Mouse (Mus musculus): ENCODE measurements around the gene Kcnd3.

The Kcnd3 gene

GRCm38 (mm10) chr3:105521178-105521631 is 69.1 kb downstream of the Kcnd3 start:
- no peak for DNase-seq (ENCODE audit: low read depth, low spot score)

GRCm38 (mm10) chr3:105521639-105522038 is 69.5 kb downstream of the Kcnd3 start:
- no peak for DNase-seq (ENCODE audit: low read depth, low spot score)

- no peak for DNase-seq (ENCODE audit: low read depth, low spot score)
Measured at GRCm38 (mm10) chr3:105528860-105529259, 76.7 kb downstream of the Kcnd3 start.

GRCm38 (mm10) chr3:105529700-105530099 is 77.6 kb downstream of the Kcnd3 start:
- DNase-seq (ENCODE audit: low read depth, low spot score): peak; percentile 36

GRCm38 (mm10) chr3:105530363-105531130 is 78.4 kb downstream of the Kcnd3 start:
- DNase-seq (ENCODE audit: low read depth, low spot score): no peak

- DNase-seq (ENCODE audit: low read depth, low spot score): no peak
Measured at GRCm38 (mm10) chr3:105538406-105538805, 86.3 kb downstream of the Kcnd3 start.

- DNase-seq (ENCODE audit: low read depth, low spot score): no peak
Measured at GRCm38 (mm10) chr3:105538819-105539607, 86.9 kb downstream of the Kcnd3 start.

DNA sequence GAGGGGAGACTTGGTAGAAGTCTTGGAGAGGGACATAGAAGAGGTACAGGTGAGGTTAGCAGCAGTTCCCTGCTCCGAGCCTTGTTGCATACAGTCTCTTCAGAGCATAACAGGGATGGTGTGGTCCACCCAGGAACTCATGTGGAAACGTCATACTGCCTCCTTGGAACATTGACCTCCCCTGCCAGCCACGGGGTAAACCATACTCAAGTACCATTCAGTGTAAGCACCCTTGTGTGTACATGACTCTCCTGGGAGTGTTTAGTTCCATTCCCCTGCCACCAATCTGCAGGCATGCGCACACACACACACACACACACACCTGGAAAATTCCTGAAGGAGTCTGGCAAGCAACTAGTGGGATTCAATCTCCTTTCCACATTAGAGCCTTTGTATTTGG is 90.6 kb downstream of the Kcnd3 start:
- DNase-seq (ENCODE audit: low read depth, low spot score): no peak

GRCm38 (mm10) chr3:105544106-105544505 is 92.0 kb downstream of the Kcnd3 start:
- no peak for DNase-seq (ENCODE audit: low read depth, low spot score)

DNA sequence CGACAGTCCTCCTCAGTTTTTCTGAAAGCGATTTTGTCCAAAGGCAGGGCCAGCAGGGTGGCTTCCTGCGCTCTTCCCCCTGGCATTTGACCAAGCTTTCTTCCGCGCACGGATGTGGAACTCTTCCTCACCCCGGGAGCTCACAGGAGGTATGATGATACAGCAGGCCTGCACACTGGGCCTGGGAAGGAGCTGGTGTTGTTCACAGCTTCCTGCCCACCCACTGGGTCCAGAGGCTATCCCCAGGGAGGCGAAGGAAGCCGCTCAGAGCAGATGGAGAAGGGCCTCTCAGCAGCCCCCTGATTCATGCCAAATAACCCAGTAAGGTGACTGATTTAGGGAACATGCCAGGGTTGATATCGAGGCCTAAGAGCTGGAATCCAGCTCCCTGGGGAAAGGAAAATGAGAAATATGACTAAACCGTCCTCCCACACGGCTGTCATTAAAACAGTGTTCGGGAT is 94.5 kb downstream of the Kcnd3 start:
- DNase-seq (ENCODE audit: low read depth, low spot score): no peak

DNA sequence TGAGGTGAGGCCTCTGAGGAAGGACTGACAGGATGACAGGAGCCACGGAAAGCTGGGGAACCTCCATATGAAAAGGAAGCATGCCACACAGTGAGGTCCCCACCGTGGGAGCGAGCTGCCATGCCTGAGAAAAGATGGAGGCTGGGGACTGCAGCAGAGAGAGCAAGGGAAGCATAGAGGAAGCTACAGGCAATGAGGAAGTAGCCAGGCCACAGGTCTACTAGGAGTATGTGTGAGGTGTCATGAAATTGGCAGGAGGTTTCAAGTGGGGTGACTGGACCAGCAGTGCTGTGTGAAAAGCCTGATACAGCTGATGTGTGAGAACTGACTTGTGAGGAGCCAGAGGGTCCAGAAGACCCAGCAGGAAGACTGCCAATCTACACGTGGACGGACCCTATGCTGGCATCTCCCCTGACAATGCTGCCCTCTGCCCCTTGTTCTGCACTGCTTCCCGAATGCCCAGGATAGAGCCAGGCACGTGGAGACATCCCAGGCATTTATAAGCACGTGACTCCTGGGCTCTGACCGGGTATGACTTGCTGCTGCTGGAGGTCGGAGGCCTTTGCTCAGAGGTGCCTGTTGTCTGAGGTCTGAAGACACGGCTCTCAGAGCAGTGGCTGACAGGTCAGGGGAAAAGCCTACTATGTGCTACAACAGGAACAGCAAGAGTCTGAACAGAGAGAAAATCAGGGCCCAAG is 96.1 kb downstream of the Kcnd3 start:
- no peak for DNase-seq (ENCODE audit: low read depth, low spot score)

GRCm38 (mm10) chr3:105559456-105559855 is 107.3 kb downstream of the Kcnd3 start:
- DNase-seq (ENCODE audit: low read depth, low spot score): no peak

DNA sequence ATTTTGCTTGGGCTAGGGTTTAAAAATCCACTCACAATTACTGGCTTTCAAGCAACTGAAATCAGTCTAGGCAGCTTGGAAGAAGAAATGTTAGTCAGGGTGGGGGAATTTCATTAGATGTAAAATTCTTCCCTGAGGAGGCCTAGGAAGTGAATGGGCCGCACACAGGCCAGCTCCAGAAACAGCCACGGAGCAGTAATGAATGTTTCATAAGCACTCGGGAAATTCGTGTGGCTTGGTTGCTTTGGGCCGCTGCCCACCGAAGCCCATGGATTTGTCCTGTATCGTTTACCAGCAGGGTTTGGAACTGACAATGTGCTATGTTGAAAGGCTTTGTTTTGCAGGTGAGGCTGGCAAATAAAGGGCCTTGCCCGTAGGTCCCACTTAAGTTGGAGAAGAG is 114.8 kb downstream of the Kcnd3 start:
- DNase-seq (ENCODE audit: low read depth, low spot score): no peak

DNA sequence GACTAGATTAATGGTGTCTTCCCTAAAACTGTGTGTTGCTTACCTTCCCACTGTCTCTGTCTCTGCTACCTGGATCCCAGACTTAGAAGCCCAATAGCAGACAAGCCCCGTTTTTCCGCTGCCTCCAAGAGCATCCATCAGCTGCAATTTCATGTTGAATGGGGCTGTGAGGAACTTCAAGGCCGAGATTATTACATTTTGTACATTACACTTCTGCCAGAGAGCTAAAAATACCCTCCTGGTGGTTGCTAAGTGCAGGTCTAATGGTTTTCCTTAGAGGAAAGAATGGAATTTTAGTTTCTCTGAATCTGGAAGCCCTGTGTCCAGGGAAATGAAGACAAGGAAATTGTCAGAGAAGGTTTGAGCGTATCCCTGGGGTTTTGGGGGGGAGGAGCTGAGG is 115.3 kb downstream of the Kcnd3 start:
- DNase-seq (ENCODE audit: low read depth, low spot score): no peak

- no peak for DNase-seq (ENCODE audit: low read depth, low spot score)
Measured at GRCm38 (mm10) chr3:105568403-105568802, 116.3 kb downstream of the Kcnd3 start.

DNA sequence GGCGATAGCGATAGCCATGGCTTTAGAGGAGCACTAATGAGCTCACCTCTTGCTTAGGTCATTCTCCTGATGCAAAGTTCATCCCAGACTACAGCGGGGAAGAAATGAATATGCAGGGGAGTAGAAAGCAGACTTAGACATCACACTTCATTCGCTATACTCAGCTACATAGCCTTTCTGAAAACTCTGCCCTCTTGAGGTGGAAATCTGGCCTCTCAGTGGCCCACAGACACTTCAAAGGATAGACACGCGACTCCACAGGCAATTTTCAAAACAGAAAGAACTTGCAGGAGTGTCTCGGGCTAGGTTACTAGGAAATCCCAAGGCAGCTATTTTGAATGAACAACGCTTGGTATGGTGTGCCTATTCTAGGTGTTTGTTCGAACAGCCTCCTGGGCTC is 116.7 kb downstream of the Kcnd3 start:
- no peak for DNase-seq (ENCODE audit: low read depth, low spot score)

- no peak for DNase-seq (ENCODE audit: low read depth, low spot score)
Measured at GRCm38 (mm10) chr3:105569310-105569752, 117.2 kb downstream of the Kcnd3 start.

- DNase-seq (ENCODE audit: low read depth, low spot score): no peak
Measured at GRCm38 (mm10) chr3:105569950-105570349, 117.8 kb downstream of the Kcnd3 start.

DNA sequence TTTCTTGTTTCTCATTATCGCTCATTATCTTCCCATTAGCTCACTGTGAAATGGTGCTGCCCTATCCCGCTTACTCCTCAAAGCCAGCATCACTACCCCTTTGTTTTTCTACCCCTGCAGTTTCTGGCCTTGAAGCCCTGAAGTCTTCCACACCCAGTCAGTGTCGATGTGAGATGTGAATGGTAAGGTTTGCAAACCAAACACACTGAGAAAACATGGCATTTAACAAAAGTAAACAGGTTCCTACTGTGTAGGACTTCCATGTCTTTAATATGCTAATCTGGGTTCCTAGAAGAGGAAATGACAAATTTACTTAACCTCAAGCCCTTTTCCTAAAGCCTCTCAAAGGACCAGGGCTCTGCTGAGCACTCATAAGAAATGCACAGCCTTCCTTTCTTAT is 118.7 kb downstream of the Kcnd3 start:
- DNase-seq (ENCODE audit: low read depth, low spot score): no peak

DNA sequence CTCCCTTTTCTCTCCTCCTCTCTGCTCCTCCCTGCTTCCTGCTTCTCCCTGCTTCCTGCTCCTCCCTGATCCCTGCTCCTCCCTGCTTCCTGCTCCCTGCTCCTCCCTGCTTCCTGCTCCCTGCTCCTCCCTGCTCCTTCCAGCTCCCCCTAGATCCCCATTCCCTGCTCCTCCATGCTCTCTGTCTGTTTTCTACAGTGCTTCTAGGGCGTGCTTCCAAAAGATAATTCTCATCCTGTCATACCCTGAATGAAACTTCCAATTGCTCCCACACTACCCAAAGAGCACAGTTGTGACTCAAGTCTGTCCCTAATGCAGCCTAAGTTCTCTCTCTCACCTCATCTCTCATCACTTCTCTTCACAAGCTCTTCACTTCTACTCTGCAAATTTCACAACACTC is 119.8 kb downstream of the Kcnd3 start:
- DNase-seq (ENCODE audit: low read depth, low spot score): no peak

DNA sequence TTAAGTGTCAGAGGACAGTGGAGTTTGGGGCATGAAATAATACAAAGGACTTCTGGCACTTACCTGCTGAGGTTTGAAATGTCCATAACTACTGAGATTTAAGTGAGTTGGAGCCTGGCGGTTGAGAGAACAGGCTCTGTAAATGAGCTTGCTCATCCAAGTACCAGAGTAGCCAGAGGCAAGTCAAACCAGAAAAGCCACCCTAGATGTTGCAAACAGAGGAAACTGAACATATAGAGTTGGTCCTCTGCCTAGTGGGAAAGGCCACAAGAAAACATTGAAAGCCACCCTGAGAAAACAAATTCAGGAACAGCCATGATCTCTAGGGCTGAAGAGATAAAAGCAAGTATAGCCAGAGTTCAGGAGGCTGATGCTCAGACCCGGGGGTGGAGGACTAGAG is 121.0 kb downstream of the Kcnd3 start:
- DNase-seq (ENCODE audit: low read depth, low spot score): no peak

DNA sequence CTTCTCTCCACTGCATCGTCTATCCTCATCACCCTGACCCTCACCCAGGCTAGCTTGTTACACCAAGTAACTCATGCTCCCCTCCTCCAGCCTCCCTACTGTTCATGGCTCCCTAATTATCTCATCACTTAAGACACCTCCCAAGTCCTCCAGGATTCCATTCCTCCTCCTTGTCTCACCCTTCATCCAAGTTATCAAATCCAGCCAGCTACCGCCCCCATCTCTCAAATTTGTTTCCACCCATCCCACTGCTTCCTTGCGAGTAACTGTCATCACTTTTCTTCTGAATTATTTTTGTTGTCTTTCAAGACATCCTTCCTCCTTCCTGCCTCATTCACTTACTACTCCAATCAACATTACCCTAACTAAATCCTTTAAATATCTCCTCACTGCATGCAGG is 126.2 kb downstream of the Kcnd3 start:
- DNase-seq (ENCODE audit: low read depth, low spot score): no peak

Data from retina, postnatal 7 days (tissue).